Mouse (Mus musculus) T-helper 1 cell (primary cell): ENCODE measurements around the gene Oxct2b.
"Not testable (repeated sequence)": the region's sequence is repeated elsewhere in the genome, so short reads cannot be mapped to it uniquely, and the experiment has no call there.

Experiments used
- in situ Hi-C: fragments of 300-600 bp; cut with MboI, MseI; formaldehyde crosslinking; loops from one replicate; pipeline ENCODE4 v1.15.1; 2025; ENCODE audit warnings: high pct_unique_total_duplicates

The Oxct2b gene

DNA sequence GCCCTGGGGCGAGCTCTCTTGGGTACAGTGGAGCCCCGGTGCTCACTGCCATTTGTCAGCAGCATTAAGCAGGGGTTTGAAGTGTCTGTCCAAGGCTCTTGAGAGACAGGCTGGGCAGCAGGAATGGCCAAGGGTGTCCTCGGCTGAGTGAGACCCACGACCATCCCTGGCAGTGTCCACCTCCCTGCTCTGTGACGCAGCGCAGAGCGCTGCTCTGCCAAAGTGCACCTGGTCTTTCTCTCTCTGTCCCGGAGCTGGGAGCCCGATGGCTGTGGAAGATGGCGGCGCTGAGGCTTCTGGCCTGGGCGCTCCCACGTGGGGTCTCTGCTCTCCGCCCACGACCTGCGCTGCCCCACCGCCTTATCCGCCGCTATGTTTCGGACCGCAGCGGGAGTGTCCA is at the start of gene Oxct2b:
Gene Oxct2b, plus strand, starts transcription at position 256 of the 400 bp plus-strand sequence.
- in situ Hi-C loops, result loop anchor here (5.0 kb wide), 1 partner anchor 206 kb away; the partner anchor contains the start of gene Oxct2a

DNA sequence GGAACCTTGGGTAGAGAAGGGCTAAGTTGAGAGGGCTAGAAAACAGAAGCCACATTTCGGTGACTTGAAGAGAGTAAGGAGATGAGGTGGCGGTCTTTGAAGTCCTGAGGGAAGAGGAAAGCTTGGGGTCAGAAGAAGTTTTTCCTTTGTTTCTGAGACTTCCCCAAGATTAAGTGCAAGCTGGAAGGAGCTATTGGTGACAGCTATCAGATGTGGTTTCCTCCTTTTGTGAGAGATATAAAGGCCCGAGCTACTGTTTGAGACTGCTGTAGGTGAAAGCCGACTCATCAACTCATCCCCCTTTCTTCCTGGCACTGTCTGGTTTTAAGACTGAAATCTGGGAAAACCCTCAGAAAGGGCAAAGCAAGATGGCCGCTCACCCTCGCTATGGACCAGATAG is 47.4 kb upstream of the Oxct2b start:
- in situ Hi-C loops, result no loop called here

DNA sequence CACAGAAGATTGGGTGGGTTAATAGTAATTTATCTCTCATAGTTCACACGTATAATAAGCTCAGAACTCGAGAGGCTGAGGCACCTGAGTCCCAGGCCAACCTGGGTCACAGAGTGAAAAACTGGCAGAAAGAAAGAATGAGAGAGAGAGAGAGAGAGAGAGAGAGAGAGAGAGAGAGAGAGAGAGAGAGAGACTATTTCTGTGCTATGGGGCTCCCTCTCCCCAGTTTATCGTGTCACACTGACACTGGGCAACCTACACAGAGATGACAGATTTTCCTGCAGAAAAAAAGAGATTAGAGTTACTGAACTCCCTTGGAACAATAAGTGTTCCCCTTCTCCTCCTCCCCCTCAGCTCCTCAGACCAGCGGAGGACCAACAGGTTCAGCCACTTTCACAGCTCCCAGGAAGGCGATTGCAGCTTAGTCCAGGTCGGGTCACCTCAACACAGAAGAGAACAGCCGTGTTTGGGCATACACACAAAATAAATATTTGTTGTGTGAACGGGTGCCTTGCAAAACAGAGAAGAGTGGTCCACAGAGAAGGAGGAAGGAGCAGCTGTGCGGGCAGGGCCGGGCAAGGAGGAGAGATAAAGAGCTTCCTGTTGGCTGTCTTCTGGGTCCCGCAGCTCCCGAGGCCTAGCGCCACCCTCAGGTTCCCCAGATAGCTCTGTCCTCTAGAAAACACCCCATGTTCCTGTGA is 44.6 kb upstream of the Oxct2b start:
- in situ Hi-C loops, result no loop called here

DNA sequence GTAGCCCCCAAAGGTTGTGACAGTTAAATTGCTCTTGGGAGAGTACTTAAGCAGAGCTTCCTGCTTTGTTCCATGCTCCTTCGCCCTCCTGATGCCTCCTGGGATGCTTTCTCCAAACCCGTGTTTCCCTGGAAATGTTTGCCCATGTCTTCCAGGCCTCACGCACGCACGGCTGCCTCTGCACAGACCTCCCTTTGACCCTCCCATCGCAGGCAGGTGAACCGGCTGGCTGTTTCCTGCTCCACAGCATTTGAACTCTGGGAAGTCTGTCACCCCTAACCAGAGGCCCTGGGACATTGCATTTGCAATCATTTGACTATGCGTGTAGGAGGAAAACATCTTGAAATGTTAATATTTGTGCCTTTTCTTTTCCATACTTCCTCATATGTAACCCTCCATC is 39.1 kb upstream of the Oxct2b start:
- in situ Hi-C loops, result loop anchor here (25.0 kb wide), 1 partner anchor 1865 kb away; the partner anchor contains the start of gene Rlf

DNA sequence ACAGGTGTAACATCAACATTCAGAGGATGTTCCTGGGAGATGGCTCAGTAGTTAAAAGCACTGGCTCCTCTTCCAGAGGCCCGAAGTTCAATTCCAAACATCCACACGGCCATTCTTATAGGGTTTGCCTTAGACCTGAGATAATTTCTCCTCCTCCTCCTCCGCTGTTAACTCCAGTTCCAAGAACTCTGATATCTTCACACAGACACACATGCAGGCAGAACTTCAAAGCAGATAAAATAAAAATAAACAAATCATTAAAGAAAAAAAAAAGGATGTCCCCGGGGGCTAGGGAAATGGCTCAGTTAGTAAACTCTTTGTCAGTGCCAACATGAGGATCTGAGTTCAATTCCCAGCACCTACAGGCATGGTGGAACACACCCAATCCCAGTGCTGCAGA is 37.8 kb upstream of the Oxct2b start:
- in situ Hi-C loops, result loop anchor here (25.0 kb wide), 1 partner anchor 1866 kb away; the partner anchor contains the start of gene Rlf

DNA sequence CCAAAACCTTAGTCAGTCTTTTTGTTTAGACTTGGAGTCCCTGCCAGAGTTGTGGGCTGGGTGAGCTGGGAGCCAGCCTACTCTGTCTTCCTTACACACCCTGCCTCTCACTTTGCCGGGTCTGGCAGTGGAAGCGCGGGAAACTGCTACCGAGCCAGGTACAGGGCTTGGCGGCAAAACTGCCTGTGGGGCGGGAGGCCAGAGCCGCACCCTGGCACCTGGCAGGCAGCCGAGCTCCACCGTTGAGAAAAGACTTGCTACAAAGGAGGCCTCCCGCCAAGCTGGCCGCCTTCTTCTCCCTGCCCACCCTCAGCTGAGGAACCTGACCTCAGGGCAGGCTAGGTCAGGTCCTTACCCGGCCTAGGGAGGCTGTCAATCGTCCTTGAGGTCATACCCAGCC is 35.3 kb upstream of the Oxct2b start:
- in situ Hi-C loops, result loop anchor here (5.0 to 25.0 kb wide), 4 partner anchors 78 to 1868 kb away; partner anchors contain the start of gene Rlf

DNA sequence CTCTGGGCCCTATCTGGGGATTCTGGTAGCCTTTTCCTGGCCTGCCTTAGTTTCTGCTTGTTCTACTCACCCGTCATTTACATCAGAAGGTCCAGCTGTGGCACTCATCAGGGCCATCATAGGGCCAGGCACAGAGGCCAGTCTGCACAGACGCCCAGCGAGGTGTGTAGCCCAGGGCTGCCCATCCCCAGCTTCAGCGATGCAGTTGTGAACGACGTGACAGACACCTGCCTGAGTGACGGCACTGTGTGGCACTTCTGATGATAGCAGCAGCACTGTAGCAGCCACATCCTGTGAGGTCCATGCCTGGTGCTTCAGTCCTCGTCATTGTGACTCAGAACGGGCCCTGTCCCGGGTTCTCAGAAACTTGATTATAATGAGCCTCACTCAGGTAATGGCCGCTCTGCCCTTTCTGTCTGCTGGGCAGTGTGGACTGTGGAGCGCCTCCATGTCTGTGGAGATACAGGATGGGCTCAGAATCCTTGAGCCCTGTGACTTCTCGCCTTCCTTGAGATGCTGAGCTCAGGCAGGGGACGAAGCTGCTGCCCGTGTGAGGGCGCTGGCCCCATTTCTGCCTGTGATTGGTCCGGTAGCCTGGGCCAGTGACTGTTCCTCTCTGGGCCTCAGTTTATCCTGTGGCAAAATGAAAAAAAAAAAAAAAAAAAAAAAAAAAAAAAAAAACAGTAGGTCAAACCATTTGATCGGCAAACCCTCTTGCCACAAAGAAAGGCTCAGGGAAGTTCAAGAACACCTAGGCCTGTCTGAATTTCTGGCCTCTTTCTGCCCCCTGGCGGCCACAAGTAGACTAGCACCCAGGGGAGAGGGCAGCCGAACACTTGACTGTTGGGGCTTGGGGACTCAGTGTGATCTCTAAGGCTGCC is 33.5 kb upstream of the Oxct2b start:
- in situ Hi-C loops, result loop anchor here (5.0 to 25.0 kb wide), 4 partner anchors 80 to 1870 kb away; partner anchors contain the start of gene Rlf

DNA sequence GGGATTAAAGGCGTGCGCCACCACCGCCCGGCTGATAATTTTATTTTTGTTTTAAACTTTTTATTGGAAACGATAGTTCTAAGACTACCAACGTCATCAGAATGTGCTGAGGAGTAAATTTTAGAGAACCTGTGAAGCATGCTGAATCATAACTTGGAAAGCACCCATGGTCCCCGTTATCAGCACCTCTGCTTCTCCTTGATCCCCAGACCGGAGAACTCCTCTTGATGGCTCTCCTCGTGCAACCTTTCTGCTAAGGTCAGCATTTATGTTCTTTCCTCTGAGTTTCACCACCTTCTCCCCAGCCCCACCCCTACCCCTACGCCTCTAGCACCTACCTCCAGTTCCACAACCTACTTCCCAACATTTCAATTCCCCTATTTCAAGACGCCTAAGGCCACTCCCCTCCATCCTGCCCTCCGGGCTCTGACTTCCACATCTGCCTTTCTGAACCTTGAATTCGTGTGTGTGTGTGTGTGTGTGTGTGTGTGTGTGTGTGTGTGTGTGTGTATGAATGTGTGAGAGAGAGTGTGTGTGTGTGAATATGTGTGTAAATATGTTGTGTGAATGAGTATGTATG is 32.7 kb upstream of the Oxct2b start:
- in situ Hi-C loops, result loop anchor here (5.0 to 25.0 kb wide), 4 partner anchors 81 to 1871 kb away; partner anchors contain the start of gene Rlf

DNA sequence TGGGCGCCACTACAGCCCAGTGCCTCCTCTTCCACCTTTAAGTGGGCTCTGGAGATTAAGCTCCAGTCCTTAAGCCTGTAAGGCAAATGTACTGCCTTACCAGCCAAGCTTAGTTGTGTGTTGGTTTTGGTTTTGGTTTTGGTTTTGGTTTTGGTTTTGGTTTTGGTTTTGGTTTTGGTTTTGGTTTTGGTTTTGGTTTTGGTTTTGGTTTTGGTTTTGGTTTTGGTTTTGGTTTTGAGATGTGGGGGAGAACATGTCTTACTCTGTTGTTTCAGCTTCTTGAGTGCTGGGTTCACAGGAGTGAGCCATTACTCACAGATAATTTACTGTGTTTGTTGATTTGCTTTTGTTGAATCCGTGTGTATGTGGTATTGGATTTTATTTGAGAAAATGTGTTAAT is 30.8 kb upstream of the Oxct2b start:
- in situ Hi-C loops, result loop anchor here (10.0 to 25.0 kb wide), 2 partner anchors 280 to 1873 kb away; partner anchors contain the start of gene Rlf

DNA sequence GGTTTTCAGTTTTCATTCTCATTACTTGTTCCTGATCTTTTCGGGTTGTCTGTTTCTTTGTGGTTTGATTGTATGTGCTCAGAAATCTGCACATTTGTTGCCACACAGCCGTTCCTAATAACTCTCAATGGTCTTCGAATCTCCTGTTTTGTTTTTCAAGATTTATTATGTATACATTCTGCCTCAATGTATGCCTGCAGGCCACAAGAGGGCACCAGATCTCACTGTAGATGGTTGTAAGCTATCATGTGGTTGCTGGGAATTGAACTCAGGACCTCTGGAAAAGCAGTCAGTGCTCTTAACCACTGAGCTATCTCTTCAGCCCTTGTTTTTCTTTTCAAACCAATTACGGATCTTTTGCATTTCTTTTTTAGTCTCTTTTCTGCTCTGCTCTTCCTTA is 29.7 kb upstream of the Oxct2b start:
- in situ Hi-C loops, result loop anchor here (10.0 to 25.0 kb wide), 2 partner anchors 282 to 1874 kb away; partner anchors contain the start of gene Rlf

DNA sequence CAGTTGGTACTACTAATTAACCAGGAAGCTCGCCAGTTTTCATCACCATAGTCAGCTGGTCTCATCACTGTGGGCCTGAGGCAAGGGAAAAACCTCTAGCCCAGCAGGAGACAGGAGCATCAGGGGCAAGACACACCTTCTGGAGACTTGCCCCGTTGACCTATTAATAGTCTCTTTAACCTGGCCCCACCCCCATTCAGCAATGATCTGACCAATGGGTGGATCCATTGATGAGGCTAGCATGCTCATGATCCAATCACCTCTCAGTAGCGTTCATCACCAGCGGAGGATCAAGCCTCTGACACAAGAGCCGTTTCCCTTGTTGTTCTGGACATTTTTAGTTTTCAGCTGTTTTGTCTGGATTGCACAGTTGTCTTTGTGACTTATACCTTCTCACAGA is 23.4 kb upstream of the Oxct2b start:
- in situ Hi-C loops, result loop anchor here (25.0 kb wide), 1 partner anchor 1880 kb away; the partner anchor contains the start of gene Rlf

DNA sequence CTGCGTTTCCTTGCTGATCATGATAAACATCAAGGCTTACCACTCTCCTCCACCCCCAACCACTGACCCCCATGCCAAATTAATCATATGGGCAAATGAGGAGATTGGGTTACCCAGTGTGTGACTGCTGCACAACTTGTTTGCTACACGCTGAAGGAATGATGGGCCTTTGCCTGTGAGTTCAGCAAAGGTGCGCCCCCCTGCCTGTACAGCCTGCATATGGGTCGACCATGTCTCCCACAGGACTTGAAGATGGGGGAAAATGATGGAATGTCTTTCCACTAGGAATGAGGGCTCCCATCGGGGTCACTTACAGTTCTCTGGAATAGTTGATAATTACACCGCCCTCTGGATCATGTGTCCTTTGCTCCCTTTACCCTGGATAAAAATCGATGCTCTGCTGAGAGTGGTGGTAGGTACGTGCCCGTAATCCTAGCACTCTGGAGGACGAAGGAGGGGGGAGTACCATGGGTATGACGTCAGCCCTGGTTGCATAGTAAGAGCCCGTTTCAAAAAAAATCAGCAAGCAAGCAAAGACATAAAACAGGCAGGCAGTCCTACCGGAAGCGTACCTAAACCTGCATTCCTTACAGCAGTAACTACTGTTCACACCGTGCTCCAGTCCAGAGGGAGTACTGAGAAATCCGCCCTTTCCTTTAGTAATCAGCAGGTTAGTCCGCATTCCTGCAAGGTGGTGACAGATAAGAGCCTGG is 22.8 kb upstream of the Oxct2b start:
- in situ Hi-C loops, result loop anchor here (25.0 kb wide), 1 partner anchor 1881 kb away; the partner anchor contains the start of gene Rlf

DNA sequence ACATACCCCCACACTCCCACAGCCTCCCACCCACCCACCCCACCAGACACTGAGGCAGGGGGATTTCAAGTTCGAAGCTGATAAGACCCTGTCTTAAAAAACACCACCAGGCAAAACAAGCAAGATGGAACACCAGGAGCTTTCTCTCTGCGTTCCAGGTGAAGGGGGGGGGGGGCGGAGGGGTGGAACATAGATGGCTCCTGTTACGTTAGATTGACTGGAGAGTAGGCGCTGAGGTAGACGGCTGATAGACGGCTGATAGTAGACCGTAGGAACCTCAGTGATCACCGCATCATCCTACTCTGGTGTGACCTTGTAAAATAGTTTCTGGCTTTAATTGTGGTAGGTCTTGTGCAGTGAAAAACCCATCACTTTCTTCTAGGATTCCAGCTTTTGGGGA is 22.2 kb upstream of the Oxct2b start:
- in situ Hi-C loops, result loop anchor here (25.0 kb wide), 1 partner anchor 1882 kb away; the partner anchor contains the start of gene Rlf

DNA sequence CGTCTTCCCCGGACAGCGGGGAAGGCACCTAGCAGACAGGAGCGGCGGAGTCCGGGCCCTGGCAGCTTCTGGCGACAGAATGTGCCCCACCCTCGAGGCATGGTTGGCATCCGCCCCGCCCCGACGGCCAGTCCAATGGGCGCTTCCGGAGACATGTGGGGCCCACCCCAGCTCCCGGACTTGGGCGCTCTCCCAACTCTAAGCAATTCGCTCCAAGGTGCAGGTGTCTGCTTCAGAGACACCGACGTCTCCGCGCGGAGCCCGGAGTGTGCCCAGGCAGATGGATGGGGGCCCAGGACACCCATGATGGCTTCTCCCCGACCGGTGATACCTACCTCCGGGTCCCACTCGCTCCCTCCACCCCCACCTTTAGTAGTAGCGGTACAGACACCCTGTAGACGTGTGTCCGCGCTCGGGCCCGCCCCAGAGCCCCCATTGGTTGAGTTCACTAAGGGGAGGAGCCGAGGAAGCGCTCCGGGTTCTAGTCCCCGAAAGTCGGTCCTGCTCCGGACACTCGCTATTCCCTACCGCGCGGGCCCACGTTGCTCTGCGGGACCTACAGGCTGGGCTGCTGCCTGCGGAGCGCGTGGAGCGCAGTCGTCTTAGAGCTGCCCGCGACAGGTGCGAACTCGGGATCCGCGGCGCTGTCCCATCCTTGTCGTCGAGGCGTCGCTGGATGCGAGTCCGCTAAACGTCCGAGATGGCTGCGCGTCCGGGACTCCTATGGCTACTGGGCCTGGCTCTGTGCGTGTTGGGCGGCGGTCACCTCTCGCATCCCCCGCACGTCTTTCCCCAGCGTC is 11.2 kb upstream of the Oxct2b start, which contains the start of gene Bmp8b:
Gene Bmp8b, plus strand, starts transcription at position 515 of the 800 bp plus-strand sequence.
- in situ Hi-C loops, result no loop called here

DNA sequence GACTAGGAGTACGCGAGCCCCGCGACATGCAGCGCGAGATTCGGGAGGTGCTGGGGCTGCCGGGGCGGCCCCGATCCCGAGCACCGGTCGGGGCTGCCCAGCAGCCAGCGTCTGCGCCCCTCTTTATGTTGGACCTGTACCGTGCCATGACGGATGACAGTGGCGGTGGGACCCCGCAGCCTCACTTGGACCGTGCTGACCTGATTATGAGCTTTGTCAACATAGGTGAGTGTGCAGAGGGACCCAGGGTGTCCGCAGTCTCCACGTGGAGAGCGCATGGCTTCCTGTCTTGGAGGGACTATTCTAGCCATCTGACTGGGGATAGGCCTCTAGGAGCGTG is 10.6 kb upstream of the Oxct2b start:
- in situ Hi-C loops, result no loop called here

DNA sequence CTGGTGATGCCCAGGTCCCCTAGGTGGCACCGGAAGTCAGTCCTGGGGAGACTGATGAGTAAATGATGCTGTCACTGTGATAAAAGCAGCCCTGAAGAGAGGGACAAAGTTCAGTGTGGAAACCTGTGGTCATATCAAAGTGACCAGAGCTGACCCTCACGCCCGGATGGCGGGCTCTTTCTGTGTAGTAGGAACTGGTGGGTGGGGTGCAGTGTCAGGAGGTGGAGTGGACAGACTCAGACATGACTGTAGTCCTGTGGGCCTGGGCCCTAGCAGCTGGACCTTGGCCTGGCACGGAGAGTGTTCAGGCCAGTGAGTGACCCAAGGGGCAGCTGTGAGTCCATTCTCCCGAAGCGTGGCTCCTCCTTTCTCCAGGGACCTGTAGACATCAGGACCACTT is 10.1 kb upstream of the Oxct2b start:
- in situ Hi-C loops, result not testable (repeated sequence)

DNA sequence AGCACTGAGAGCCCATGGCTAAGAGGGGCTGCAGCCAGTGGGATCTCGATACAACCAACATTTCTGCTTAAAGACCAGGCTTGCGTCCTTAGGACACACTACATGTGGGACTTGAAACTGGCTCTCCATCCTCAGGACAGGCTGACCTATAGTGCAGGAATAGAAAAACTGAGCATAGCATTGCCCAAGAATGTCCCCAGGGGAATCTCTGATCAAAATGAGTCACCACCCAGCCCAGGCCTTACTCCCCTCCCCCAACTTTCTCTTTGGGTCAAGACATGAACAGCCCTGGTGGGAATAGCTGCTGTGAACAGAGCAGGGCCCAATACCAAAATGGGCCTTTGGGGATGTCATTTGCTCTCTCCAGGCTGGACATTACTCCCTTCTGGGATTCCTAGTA is 9.2 kb upstream of the Oxct2b start:
- in situ Hi-C loops, result no loop called here

DNA sequence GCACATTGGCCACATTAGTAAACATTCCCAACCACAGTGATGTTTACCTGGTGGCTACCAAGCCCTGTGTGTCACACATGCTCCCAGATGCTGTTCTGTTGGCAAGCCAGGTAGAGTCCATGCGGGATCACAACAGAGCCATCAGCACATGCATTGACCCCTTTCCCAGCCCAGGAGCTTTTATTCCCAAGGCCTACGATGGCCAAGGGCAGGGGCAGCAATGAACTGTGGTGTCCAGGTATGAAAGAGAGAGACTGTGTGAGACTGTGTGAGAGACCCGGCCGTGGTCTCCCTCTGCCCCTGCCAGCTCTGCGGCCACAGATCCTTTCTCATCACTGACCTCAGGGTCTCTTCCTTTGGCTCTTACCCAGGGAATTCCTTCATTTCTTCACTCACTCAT is 8.0 kb upstream of the Oxct2b start:
- in situ Hi-C loops, result no loop called here

DNA sequence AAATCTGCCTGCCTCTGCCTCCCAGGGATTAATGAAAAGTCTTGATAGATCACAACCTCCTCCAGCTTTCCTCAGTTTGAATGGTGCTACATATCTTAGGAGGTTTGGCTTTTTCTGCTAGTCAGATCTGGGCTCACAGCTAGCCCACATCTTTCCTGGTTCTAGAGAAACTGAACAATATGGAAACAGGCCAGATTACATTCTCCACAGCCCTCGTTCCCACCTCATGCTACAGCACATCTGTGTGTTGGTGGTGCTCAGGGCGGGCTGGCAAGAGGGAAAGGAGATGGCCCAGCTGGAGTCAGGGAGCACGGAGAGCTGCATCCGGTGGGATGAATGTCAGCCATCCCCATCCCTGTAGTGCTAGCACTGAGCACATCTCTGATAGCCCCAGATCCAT is 5.3 kb upstream of the Oxct2b start:
- in situ Hi-C loops, result no loop called here
